Comparison of ENCODE assay signal across 19 mouse cellular contexts in genomic region chr11:75106614-75107013, GRCm38 (mm10).
DNase-seq lines count a peak whose midpoint lies in the region; ATAC-seq and TF ChIP-seq lines count a peak whose summit lies in the region.
"Had no signal": no experiment of that assay in that cellular context is flagged by ENCODE, and none has a peak within 500 bp of the region (broad histone marks: within the 10 kb centered on the region; RNA-seq: fewer than 3 reads in every experiment).

No protein-coding gene starts in this region.

- no peak for ATAC-seq in stomach, embryonic 15.5 days (ENCODE audit: insufficient read depth, low FRiP score, low read depth)
- no peak for ATAC-seq in stomach, postnatal 0 days (ENCODE audit: low FRiP score, low TSS enrichment)
- ATAC-seq in hematopoietic stem cell, adult 5-6 weeks (replicated peaks in 1 of 2; ENCODE audit: insufficient read depth in 1 of 2, low FRiP score in 2 of 2, low TSS enrichment in 1 of 2, low read depth in 1 of 2, poor library complexity in 2 of 2, severe bottlenecking in 2 of 2): peak; percentile 44 to 60; a peak in 2 of 4 replicates
- ATAC-seq: forebrain, embryonic 13.5 days; intestine, postnatal 0 days; lung, postnatal 0 days had no signal

- 78% methylated on average over 5 of the region's 5 CpGs for WGBS in stomach, embryonic 15.5 days
- 83% methylated on average over 5 of the region's 5 CpGs for WGBS in stomach, postnatal 0 days

- H3K36me3 ChIP-seq in stomach, embryonic 15.5 days: no peaks in the 10 kb centered on the region
- H3K36me3 ChIP-seq in stomach, postnatal 0 days (ENCODE audit: control insufficient read depth, insufficient read depth, low read length): no peaks in the 10 kb centered on the region
- H3K36me3 ChIP-seq in splenic B cell, adult 2 months (ENCODE audit: control insufficient read depth, insufficient read depth, low read length, poor library complexity, severe bottlenecking): no peaks in the 10 kb centered on the region
- H3K36me3 ChIP-seq: hindbrain, embryonic 15.5 days; liver, embryonic 13.5 days; midbrain, embryonic 10.5 days had no signal

- H3K9me3 ChIP-seq in stomach, embryonic 15.5 days: no peaks in the 10 kb centered on the region
- no peaks in the 10 kb centered on the region for H3K9me3 ChIP-seq in stomach, postnatal 0 days (ENCODE audit: control insufficient read depth, low read length)
- H3K9me3 ChIP-seq: forebrain, embryonic 13.5 days; hindbrain, embryonic 15.5 days; liver, embryonic 13.5 days; midbrain, embryonic 10.5 days had no signal

- no peak overlapping the region for H3K4me3 ChIP-seq in stomach, embryonic 15.5 days (replicated peaks)
- H3K4me3 ChIP-seq in stomach, postnatal 0 days (ENCODE audit: low read depth, low read length): no peak overlapping the region
- H3K4me3 ChIP-seq: forebrain, embryonic 13.5 days; hindbrain, embryonic 15.5 days; liver, embryonic 13.5 days; midbrain, embryonic 10.5 days had no signal

- H3K9ac ChIP-seq in stomach, embryonic 15.5 days: no peak overlapping the region
- H3K9ac ChIP-seq in stomach, postnatal 0 days (ENCODE audit: low read length): no peak overlapping the region
- H3K9ac ChIP-seq: forebrain, embryonic 13.5 days; hindbrain, embryonic 15.5 days; liver, embryonic 13.5 days had no signal

- no peak for TF ChIP-seq EP300 in stomach, postnatal 0 days (optimal IDR thresholded peaks at IDR 0.05)

- H3K4me2 ChIP-seq in stomach, embryonic 15.5 days: no peak overlapping the region
- no peak overlapping the region for H3K4me2 ChIP-seq in stomach, postnatal 0 days (replicated peaks; ENCODE audit: low read depth)
- H3K4me2 ChIP-seq: forebrain, embryonic 13.5 days; hindbrain, embryonic 15.5 days; liver, embryonic 13.5 days had no signal

- peak; percentile 18 for DNase-seq in kidney, adult 9 months
- no peak for DNase-seq in kidney, postnatal 36 days
- no peak for DNase-seq in stomach, postnatal 0 days (ENCODE audit: low spot score)
- DNase-seq in splenic B cell, adult 2 months (ENCODE audit: low read depth, low spot score): peak; percentile 50
- no peak for DNase-seq in left cerebral cortex, adult 18-20 months (ENCODE audit: low spot score in 2 of 2)
- DNase-seq in thymus, postnatal 4 days: no peak
- DNase-seq: adrenal gland, adult 2 months; cerebellum, postnatal 14 days; kidney, postnatal 4 days; left cerebral cortex, postnatal 4 days; liver, embryonic 13.5 days; thymus, postnatal 36 days had no signal

- H3K4me1 ChIP-seq in stomach, embryonic 15.5 days: no peaks in the 10 kb centered on the region
- H3K4me1 ChIP-seq in stomach, postnatal 0 days (replicated peaks; ENCODE audit: control insufficient read depth, insufficient read depth): no peaks in the 10 kb centered on the region
- H3K4me1 ChIP-seq: liver, embryonic 13.5 days; midbrain, embryonic 10.5 days had no signal

- H3K27me3 ChIP-seq in stomach, embryonic 15.5 days (replicated peaks): no peaks in the 10 kb centered on the region
- no peaks in the 10 kb centered on the region for H3K27me3 ChIP-seq in stomach, postnatal 0 days (ENCODE audit: control insufficient read depth, insufficient read depth, low read length)
- H3K27me3 ChIP-seq in splenic B cell, adult 2 months (ENCODE audit: control insufficient read depth, insufficient read depth, low read length, poor library complexity, severe bottlenecking): no peaks in the 10 kb centered on the region
- H3K27me3 ChIP-seq: forebrain, embryonic 13.5 days; hindbrain, embryonic 15.5 days; liver, embryonic 13.5 days had no signal

- H3K27ac ChIP-seq in stomach, embryonic 15.5 days: peak overlapping the region; percentile 3; the same call in 1 of the 2 replicates
- H3K27ac ChIP-seq in stomach, postnatal 0 days (replicated peaks): no peak overlapping the region
- H3K27ac ChIP-seq: forebrain, embryonic 13.5 days; hindbrain, embryonic 15.5 days; liver, embryonic 13.5 days; midbrain, embryonic 10.5 days had no signal

- no peak for TF ChIP-seq CTCF in stomach, postnatal 0 days (IDR thresholded peaks at IDR 0.05; ENCODE audit: low read depth)

Comparison
In these comparisons a context has a peak if more than half of its experiments do, and no peak if none do; other contexts are left out.
1. DNase-seq: peak in kidney, adult 9 months (single experiment) and splenic B cell, adult 2 months (single experiment); none in kidney, postnatal 36 days (0 of 2), stomach, postnatal 0 days (single experiment), left cerebral cortex, adult 18-20 months (0 of 2) and thymus, postnatal 4 days (single experiment).
2. ATAC-seq: peak in hematopoietic stem cell, adult 5-6 weeks (2 of 2); none in stomach, embryonic 15.5 days (single experiment) and stomach, postnatal 0 days (single experiment).